Mouse (Mus musculus) MEL (cell line): ENCODE measurements at regions not wholly inside any gene's neighbourhood (a gene's known extent, or its start where the extent isn't known, plus 50 kb on each side); places are given as distances from the start of the nearest gene placed in this dataset.

Experiments
- CTCF ChIP-seq, 3 experiments: IDR thresholded peaks in 2 of 3; conservative IDR thresholded peaks in 1 of 3; 2 replicates each; pipeline ENCODE4 v1.5.1; 2011 to 2012; ENCODE audit warnings: low read length in 3 of 3, low read depth in 2 of 3, mild to moderate bottlenecking in 2 of 3, improper control_type of control experiment in 1 of 3, inconsistent platforms in 1 of 3, mixed read lengths in 1 of 3, moderate library complexity in 1 of 3; ENCODE audit not compliant: control insufficient read depth in 1 of 3, insufficient read depth in 1 of 3, poor library complexity in 1 of 3, severe bottlenecking in 1 of 3
- E2F4 ChIP-seq: IDR thresholded peaks from 2 replicates; pipeline ENCODE4 v1.6.1; 2011; ENCODE audit warnings: low read depth, low read length, improper control_type of control experiment, borderline replicate concordance
- ELF1 ChIP-seq: IDR thresholded peaks from 2 replicates; pipeline ENCODE4 v1.6.1; 2014; ENCODE audit warnings: low read depth, mild to moderate bottlenecking, inconsistent platforms, low read length, improper control_type of control experiment, moderate library complexity
- HCFC1 ChIP-seq: IDR thresholded peaks from 2 replicates; pipeline ENCODE4 v1.6.1; 2012; ENCODE audit warnings: low read depth, mild to moderate bottlenecking, inconsistent platforms, low read length, improper control_type of control experiment, moderate library complexity
- POLR2A ChIP-seq, 2 experiments: IDR thresholded peaks; 2 replicates each; pipeline ENCODE4 v1.6.1; 2011 to 2012; ENCODE audit warnings: low read length in 2 of 2, mild to moderate bottlenecking in 2 of 2, control low read depth in 1 of 2, improper control_type of control experiment in 1 of 2, low read depth in 1 of 2, moderate library complexity in 1 of 2; ENCODE audit not compliant: control insufficient read depth in 1 of 2, insufficient read depth in 1 of 2, poor library complexity in 1 of 2
- POLR2AphosphoS5 ChIP-seq: IDR thresholded peaks from 2 replicates; pipeline ENCODE4 v1.6.1; 2012; ENCODE audit warnings: low read depth, borderline replicate concordance, mild to moderate bottlenecking, inconsistent platforms, low read length, moderate library complexity, mixed read lengths
- RCOR1 ChIP-seq: IDR thresholded peaks from 2 replicates; pipeline ENCODE4 v1.6.1; 2012; ENCODE audit warnings: low read depth, mild to moderate bottlenecking, inconsistent platforms, low read length, improper control_type of control experiment
- TAL1 ChIP-seq: IDR thresholded peaks from 2 replicates; pipeline ENCODE4 v1.6.1; 2012; ENCODE audit warnings: mild to moderate bottlenecking, inconsistent platforms, low read length, moderate library complexity, mixed read lengths
- USF1 ChIP-seq: IDR thresholded peaks from 2 replicates; pipeline ENCODE4 v1.6.1; 2014; ENCODE audit warnings: low read depth, mild to moderate bottlenecking, inconsistent platforms, low read length, improper control_type of control experiment, moderate library complexity
- ZC3H11A ChIP-seq: IDR thresholded peaks from 2 replicates; pipeline ENCODE4 v1.6.1; 2012; ENCODE audit warnings: low read depth, mild to moderate bottlenecking, inconsistent platforms, low read length, improper control_type of control experiment

GRCm38 (mm10) chr13:51284679-51285078 lies 113.9 kb downstream of the Nxnl2 start:
- TF ChIP-seq E2F4 (no peak), TAL1 (no peak), POLR2A (IDR thresholded peaks at IDR 0.05; ENCODE audit: control insufficient read depth in 1 of 2, insufficient read depth in 1 of 2, low read depth in 1 of 2, low read length in 2 of 2, poor library complexity in 1 of 2) (no peak), POLR2AphosphoS5 (no peak), CTCF (IDR thresholded peaks at IDR 0.05 in 2 of 3, conservative IDR thresholded peaks at IDR 0.05 in 1 of 3; ENCODE audit: control insufficient read depth in 1 of 3, insufficient read depth in 1 of 3, low read depth in 2 of 3, low read length in 3 of 3, poor library complexity in 1 of 3, severe bottlenecking in 1 of 3) (no peak), ZC3H11A (no peak), RCOR1 (no peak), HCFC1 (no peak), ELF1 (no peak), USF1 (no peak)
